Mouse (Mus musculus) liver, embryonic 12.5 days (tissue): Measurements from ENCODE around the gene Taf4. TPM values are rescaled to one million over a fixed set of nuclear protein-coding genes. Genes with fewer than 3 reads are reported as not detected.

ENCODE experiments used
- ATAC-seq: fragments of 200-750 bp; cut with Nextera tagmentation; 2 replicates; pipeline ENCODE4 v1.8.0; 2017; ENCODE audit warnings: moderate number of reproducible peaks, mild to moderate bottlenecking, moderate library complexity
- H3K27ac ChIP-seq: fragments of 300-500 bp; sonication (generic); 2 replicates; pipeline ENCODE4 v1.5.1; 2016; ENCODE audit warnings: mild to moderate bottlenecking
- H3K27me3 ChIP-seq: fragments of 300-500 bp; sonication (generic); replicated peaks from 2 replicates; pipeline ENCODE4 v1.6.1; 2016; ENCODE audit warnings: mild to moderate bottlenecking, moderate library complexity
- H3K36me3 ChIP-seq: fragments of 300-500 bp; sonication (generic); 2 replicates; pipeline ENCODE4 v1.6.1; 2016; ENCODE audit warnings: mild to moderate bottlenecking, moderate library complexity
- H3K4me1 ChIP-seq: fragments of 300-500 bp; sonication (generic); 2 replicates; pipeline ENCODE4 v1.6.1; 2016
- H3K4me2 ChIP-seq: fragments of 300-500 bp; sonication (generic); 2 replicates; pipeline ENCODE4 v1.6.1; 2016; ENCODE audit warnings: mild to moderate bottlenecking, moderate library complexity
- H3K4me3 ChIP-seq: fragments of 300-500 bp; sonication (generic); 2 replicates; pipeline ENCODE4 v1.5.1; 2016; ENCODE audit warnings: mild to moderate bottlenecking, moderate library complexity
- H3K9ac ChIP-seq: fragments of 300-500 bp; sonication (generic); 2 replicates; pipeline ENCODE4 v1.6.1; 2016; ENCODE audit warnings: mild to moderate bottlenecking, moderate library complexity
- H3K9me3 ChIP-seq: fragments of 300-500 bp; sonication (generic); replicated peaks from 2 replicates; pipeline ENCODE4 v1.6.1; 2016; ENCODE audit warnings: mild to moderate bottlenecking, moderate library complexity
- WGBS: fragments of 180-500 bp; shearing (Covaris S2); methylation state at CpG from one replicate; pipeline ENCODE4 v1.1.7; 2016; ENCODE audit not compliant: insufficient replicate concordance; 5-methylcytosine and 5-hydroxymethylcytosine counted together
- polyA plus RNA-seq: library from polyadenylated mRNA; unstranded; fragments of >200 nt; fragmentation: Nextera tagmentation; extraction: Ambion mirVana; gene quantifications from 2 replicates; pipeline ENCODE4 v1.2.1, GENCODE M21; 2016

The Taf4 gene
- polyA plus RNA-seq, 1 experiment from 2014 or later = 2.6 TPM

DNA sequence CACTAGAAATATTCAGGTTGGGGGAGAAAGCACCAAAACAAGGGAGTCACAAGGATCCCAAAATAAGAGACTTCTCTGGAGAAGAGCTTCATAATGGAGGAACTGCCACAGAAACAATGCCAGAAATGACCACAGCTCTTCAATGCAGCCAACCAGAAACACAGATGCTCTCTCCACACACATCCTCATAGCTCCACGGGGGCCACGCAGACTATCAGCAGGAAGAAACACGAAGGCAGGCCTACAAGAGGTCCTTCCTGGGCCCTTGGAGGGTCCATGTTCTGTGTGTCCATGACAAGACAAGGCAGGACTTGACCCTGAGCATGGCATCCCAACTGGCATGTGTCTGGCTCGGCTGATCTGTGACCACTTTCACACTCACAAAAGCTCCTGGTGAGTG, 15.0 kb downstream of the Taf4 start:
- Histone ChIP-seq H3K36me3 (no peaks in the 10 kb centered on the region), H3K27ac (no peak overlapping the region), H3K4me3 (no peak overlapping the region), H3K9me3 (no peaks in the 10 kb centered on the region), H3K4me2 (no peak overlapping the region), H3K4me1 (peaks cover 78% of the 10 kb centered on the region), H3K27me3 (no peaks in the 10 kb centered on the region), H3K9ac (no peak overlapping the region)
- WGBS = 55% methylated on average over 4 of the region's 4 CpGs
- ATAC-seq = no peak

DNA sequence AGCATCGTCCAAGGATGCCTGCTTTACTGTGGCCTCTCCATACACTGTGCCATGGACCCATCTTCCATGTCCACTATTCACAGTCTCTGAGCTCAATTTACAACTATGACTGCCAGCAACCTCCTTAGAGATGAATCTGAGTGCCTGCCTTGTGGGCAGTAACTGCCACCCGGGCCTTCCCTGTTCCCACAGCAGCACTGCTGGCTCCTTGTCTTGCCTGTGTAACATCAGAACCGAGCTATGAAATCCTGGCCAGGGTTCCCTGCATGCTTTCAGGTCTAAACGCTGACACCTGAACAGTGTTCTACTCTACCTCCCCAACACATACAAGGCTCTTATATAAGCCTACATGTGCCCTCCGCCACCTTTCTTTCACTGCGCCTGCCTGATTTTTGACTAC, 16.1 kb downstream of the Taf4 start:
- H3K4me2 ChIP-seq = no peak overlapping the region

DNA sequence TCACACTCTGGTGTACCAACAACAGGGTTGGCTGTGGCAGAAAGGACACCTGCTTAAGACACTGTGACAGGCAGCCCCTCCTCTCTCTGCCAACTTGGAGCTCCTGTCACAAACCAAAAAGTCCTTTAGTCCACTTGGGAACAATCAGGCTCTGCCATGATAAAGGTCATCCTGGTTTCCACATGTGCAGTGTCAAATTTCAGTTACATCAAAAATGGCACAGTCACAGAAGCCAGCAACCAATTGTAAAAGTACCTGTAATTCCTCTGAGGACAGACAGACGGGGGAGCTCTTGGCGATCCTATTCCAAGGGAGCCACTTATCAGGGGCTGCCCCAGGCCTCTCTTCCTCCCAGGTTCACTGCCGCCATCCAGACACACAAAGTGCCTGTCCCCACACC, 17.1 kb downstream of the Taf4 start:
- no peak for ATAC-seq
- Histone ChIP-seq H3K36me3 (no peaks in the 10 kb centered on the region), H3K9me3 (no peaks in the 10 kb centered on the region), H3K4me2 (no peak overlapping the region), H3K4me3 (no peak overlapping the region), H3K27ac (no peak overlapping the region), H3K4me1 (peaks cover 71% of the 10 kb centered on the region), H3K27me3 (no peaks in the 10 kb centered on the region), H3K9ac (no peak overlapping the region)
- WGBS = 35% methylated on average over 3 of the region's 3 CpGs

More for the DNA sequence above, 16.1 kb downstream of the Taf4 start:
- Histone ChIP-seq H3K9me3 (no peaks in the 10 kb centered on the region), H3K27me3 (no peaks in the 10 kb centered on the region), H3K4me1 (peaks cover 72% of the 10 kb centered on the region), H3K27ac (no peak overlapping the region), H3K4me3 (no peak overlapping the region), H3K9ac (no peak overlapping the region), H3K36me3 (no peaks in the 10 kb centered on the region)
- 82% methylated on average over 6 of the region's 6 CpGs for WGBS
- ATAC-seq = no peak

DNA sequence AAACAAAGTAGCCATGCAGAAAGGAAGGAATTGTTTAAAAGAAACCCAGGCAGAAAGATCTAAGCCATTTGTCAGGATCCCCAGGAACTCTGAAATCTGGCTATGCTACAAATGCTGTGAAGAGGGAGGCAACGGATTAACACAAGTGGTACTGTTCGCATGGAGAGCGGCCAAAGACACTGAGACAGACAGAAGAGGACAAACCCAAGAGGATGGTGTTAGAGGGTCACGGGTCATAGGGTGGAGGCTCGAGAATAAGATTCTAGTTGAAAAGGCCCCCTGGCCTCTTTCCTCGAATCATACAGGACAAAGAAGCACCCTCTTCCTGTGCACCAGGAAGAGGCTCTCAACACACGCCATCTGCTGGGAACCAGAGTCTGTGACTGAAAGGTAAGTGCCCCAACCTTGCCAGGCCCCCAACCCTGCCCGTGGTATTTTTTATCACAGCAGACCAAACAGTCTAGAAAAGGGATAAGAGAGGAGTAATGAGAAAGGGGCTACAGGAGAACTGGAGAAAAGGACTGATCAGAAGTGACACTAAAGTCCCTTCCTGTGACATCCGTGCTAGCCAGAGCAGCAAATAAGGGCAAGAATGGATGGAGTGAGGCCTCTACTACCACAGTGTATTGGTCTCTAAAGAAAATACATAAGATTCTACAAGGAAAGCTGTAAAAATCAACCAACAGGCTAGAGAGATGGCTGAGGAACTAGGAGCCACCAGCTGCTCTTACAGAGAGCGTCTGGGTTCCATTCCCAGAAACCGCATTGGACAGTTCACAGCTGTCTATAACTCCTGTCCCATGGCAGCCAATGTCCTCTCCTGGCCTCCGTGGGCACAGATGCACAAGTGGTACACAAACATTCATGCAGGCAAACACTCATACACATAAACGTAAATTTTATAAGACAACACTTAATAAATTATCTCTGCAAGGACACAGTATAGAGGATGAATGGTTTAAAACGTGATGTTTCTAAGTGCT, 24.6 kb downstream of the Taf4 start:
- no peaks in the 10 kb centered on the region for H3K36me3 ChIP-seq
- H3K9ac ChIP-seq = peak overlapping the region; percentile 43
- peak overlapping the region; percentile 23; the same call in 1 of the 2 replicates for H3K27ac ChIP-seq
- peak; percentile 60 for ATAC-seq
- WGBS = 49% methylated on average over 14 of the region's 14 CpGs
- peaks cover 78% of the 10 kb centered on the region for H3K4me1 ChIP-seq
- H3K4me2 ChIP-seq = peak overlapping the region; percentile 38
- H3K4me3 ChIP-seq = no peak overlapping the region
- no peaks in the 10 kb centered on the region for H3K9me3 ChIP-seq
- no peaks in the 10 kb centered on the region for H3K27me3 ChIP-seq

DNA sequence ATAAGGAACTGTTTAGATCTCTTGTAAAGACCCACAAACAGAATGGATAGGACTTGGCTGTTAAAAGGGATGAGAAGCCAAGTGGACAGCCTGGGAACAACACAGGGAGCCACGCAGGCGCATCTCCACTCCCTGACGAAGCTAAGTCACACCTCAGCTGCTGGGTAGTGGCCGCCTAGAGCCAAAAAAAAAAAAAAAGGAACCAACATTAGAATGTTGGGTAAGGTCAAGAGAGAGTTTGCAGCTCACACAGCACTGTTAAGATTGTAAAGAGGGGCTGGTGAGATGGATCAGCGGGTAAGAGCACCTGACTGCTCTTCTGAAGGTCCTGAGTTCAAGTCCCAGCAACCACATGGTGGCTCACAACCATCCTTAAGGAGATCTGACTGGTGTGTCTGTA, 27.6 kb downstream of the Taf4 start:
- no peak for ATAC-seq
- H3K27ac ChIP-seq = no peak overlapping the region
- H3K27me3 ChIP-seq = no peaks in the 10 kb centered on the region
- 56% methylated on average over 5 of the region's 5 CpGs for WGBS
- no peak overlapping the region for H3K4me3 ChIP-seq
- H3K4me2 ChIP-seq = no peak overlapping the region
- H3K4me1 ChIP-seq = peaks cover 89% of the 10 kb centered on the region
- no peaks in the 10 kb centered on the region for H3K9me3 ChIP-seq
- H3K36me3 ChIP-seq = no peaks in the 10 kb centered on the region
- no peak overlapping the region for H3K9ac ChIP-seq

DNA sequence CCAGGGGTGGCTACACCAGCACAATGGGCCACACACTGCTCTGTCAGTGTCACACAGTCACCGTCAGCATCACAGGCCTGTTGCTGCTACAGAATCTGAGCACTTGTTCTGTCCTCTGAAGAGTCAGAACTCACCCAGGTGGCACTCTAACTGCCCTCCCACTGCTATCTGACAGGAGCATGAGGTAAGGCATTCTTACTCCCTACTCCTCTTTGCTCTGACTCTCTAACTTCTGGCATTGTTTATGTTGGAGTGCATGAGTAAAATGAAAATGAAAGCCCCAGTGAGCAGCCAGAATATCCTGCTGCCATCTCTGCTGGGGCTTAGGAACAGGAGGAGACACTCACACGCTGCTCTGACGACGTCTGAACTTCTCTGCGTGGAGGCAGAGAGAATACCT, 28.8 kb downstream of the Taf4 start:
- H3K9me3 ChIP-seq = no peaks in the 10 kb centered on the region
- peaks cover 83% of the 10 kb centered on the region for H3K4me1 ChIP-seq
- H3K27ac ChIP-seq = no peak overlapping the region
- H3K27me3 ChIP-seq = no peaks in the 10 kb centered on the region
- no peaks in the 10 kb centered on the region for H3K36me3 ChIP-seq
- H3K4me3 ChIP-seq = no peak overlapping the region
- H3K9ac ChIP-seq = no peak overlapping the region
- no peak overlapping the region for H3K4me2 ChIP-seq
- no peak for ATAC-seq
- WGBS = 73% methylated on average over 5 of the region's 5 CpGs

DNA sequence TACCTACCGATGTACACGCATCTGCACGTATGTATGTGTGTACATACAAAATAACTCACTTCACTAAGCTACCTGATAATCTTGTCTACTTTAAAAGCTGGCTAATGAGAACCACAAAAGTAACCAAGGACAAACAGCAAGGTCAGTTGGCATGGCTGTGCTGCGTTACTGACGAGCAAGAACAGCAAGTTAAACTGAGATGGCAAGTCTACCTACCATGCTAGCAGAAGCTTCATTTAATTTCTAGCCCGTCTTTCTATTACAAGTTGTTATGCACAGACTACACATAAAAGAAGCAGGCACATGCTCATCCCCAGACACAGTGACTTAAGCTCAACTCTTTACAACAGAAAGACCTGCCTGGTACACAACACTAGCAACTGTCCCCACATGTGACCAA, 29.9 kb downstream of the Taf4 start:
- H3K4me1 ChIP-seq = peaks cover 78% of the 10 kb centered on the region
- H3K9me3 ChIP-seq = no peaks in the 10 kb centered on the region
- no peak for ATAC-seq
- no peak overlapping the region for H3K27ac ChIP-seq
- no peaks in the 10 kb centered on the region for H3K27me3 ChIP-seq
- 87% methylated on average over 6 of the region's 6 CpGs for WGBS
- no peak overlapping the region for H3K4me3 ChIP-seq
- no peaks in the 10 kb centered on the region for H3K36me3 ChIP-seq
- no peak overlapping the region for H3K9ac ChIP-seq
- no peak overlapping the region for H3K4me2 ChIP-seq

DNA sequence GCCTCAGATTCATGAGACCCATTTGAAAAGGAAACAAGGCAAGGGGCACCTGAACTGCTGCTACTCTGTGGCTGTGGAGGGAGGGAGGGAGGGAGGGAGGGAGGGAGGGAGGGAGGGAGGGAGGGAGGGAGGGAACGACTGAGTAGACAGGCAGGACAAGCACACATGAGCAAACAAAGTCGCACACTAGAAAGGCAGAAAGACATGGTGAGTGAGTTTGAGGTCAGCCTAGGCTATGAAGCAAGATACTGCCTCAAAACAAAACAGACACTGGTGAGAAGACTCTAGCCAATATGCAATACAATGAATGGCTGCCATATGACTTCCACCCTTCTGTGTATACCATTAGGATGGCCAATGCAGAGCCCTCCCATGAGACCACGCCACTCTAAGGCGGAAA, 31.4 kb downstream of the Taf4 start:
- 50% methylated on average over 4 of the region's 4 CpGs for WGBS
- no peak for ATAC-seq

DNA sequence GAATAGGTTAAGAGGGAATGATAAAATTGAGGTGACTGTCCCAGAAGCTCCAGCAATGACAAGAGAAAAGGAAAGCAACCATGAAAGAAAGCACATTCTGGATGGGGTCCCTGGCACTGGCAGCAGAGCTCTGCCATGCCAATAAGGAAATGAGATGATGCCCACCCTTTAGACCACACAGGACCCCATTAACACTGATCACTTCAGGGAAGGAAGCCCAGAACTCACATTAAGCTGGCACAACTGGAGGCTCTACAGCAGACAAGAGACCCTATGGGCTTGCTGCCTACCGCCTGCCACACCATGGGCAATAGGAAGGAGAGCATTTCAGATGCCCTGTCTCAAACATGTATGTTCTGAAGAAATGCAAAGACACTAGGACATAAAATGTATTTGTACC, 34.8 kb downstream of the Taf4 start:
- H3K9me3 ChIP-seq = no peaks in the 10 kb centered on the region
- H3K36me3 ChIP-seq = peaks cover 16% of the 10 kb centered on the region; the same call in 1 of the 2 replicates
- no peak overlapping the region for H3K4me3 ChIP-seq
- H3K27me3 ChIP-seq = no peaks in the 10 kb centered on the region
- ATAC-seq = no peak
- 92% methylated on average over 1 of the region's 1 CpGs for WGBS
- peaks cover 56% of the 10 kb centered on the region for H3K4me1 ChIP-seq
- no peak overlapping the region for H3K4me2 ChIP-seq
- no peak overlapping the region for H3K27ac ChIP-seq
- H3K9ac ChIP-seq = no peak overlapping the region

More for the DNA sequence above, 31.4 kb downstream of the Taf4 start:
- peaks cover 63% of the 10 kb centered on the region for H3K4me1 ChIP-seq
- H3K9me3 ChIP-seq = no peaks in the 10 kb centered on the region
- H3K36me3 ChIP-seq = no peaks in the 10 kb centered on the region
- H3K4me2 ChIP-seq = no peak overlapping the region
- no peak overlapping the region for H3K27ac ChIP-seq
- no peak overlapping the region for H3K4me3 ChIP-seq
- H3K9ac ChIP-seq = no peak overlapping the region
- H3K27me3 ChIP-seq = no peaks in the 10 kb centered on the region

DNA sequence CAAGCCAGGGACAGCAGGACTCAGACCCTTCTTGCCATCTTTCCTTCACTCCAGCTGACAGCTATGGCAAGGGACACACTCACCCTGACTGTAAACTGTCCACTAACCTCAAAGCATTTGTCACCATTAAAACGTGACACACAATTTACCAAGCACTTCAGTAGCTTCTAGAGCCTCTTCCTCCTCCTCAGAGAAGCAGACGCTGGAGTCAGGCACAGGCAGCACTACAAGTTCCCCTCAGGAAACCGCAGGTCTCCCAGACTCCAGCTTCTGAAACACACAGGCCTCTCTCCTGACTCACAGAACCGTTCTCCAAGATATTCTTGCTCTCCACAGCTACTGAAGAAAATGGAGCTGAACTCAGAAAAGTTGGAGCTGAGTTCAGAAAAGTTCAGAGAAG, 39.4 kb downstream of the Taf4 start:
- H3K36me3 ChIP-seq = peaks cover 59% of the 10 kb centered on the region
- peaks cover 37% of the 10 kb centered on the region for H3K4me1 ChIP-seq
- WGBS = 36% methylated on average over 4 of the region's 4 CpGs
- H3K9me3 ChIP-seq = no peaks in the 10 kb centered on the region
- H3K4me3 ChIP-seq = no peak overlapping the region
- no peak overlapping the region for H3K9ac ChIP-seq
- H3K27ac ChIP-seq = no peak overlapping the region
- no peaks in the 10 kb centered on the region for H3K27me3 ChIP-seq
- ATAC-seq = no peak
- no peak overlapping the region for H3K4me2 ChIP-seq

DNA sequence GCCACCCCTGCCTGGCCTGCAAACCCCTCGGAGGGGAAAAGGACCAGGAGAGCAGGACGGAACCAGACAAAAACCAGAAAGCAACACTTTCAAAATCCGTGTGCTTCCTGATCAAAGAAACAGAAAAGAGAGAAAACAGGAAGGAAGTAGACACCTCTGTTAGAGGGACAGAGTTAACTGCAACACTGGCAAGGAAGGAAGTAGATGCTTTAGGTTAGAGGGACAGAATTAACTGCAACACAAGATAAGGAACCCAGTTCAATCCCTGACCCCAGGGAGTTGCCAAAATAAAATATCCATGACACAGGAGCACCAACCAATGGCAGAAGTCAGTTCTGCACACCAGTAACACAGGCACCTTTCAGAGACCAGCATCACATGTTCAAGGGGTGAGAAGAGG, 42.3 kb downstream of the Taf4 start:
- 59% methylated on average over 3 of the region's 3 CpGs for WGBS
- Histone ChIP-seq H3K4me3 (no peak overlapping the region), H3K9ac (no peak overlapping the region), H3K9me3 (no peaks in the 10 kb centered on the region), H3K27ac (no peak overlapping the region), H3K4me1 (peaks cover 30% of the 10 kb centered on the region), H3K36me3 (peaks cover 89% of the 10 kb centered on the region), H3K4me2 (no peak overlapping the region), H3K27me3 (no peaks in the 10 kb centered on the region)
- no peak for ATAC-seq

DNA sequence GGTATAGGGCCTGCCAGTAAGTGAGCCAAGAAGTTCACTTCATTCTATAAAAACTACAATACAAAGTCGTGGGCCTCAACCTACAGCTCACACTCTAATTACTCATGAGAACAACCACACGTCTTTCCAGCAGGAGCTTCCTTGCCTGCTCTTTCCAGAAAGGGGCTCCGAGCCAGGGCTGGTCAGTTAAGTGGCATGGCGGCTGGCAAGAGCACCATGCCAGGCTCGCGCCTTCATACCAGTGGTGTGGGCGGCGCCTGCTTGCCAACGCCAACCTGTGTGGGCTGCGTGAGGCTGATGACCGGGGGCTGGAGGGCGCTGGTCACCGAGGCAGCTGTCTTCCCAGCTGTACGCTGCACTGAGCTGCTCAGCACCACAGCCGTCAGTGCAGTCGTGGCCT, 44.7 kb downstream of the Taf4 start:
- Histone ChIP-seq H3K27me3 (no peaks in the 10 kb centered on the region), H3K4me3 (no peak overlapping the region), H3K4me1 (peaks cover 7% of the 10 kb centered on the region), H3K9me3 (no peaks in the 10 kb centered on the region), H3K9ac (no peak overlapping the region), H3K27ac (no peak overlapping the region), H3K36me3 (peaks cover 94% of the 10 kb centered on the region), H3K4me2 (no peak overlapping the region)
- no peak for ATAC-seq
- 89% methylated on average over 16 of the region's 16 CpGs for WGBS
